Mouse (Mus musculus): ENCODE results near the gene Pou3f1. TPM values are rescaled to one million over a fixed set of nuclear protein-coding genes. Genes with fewer than 3 reads are reported as not detected.
A peak's percentile ranks its signal among the peaks of the same experiment; 100 is the strongest.

The Pou3f1 gene
- polyA plus RNA-seq, 1 experiment = 13.8 TPM

- Histone ChIP-seq H3K4me3 (ENCODE audit: insufficient read depth, low read length) (no peak overlapping the region), H3K27ac (ENCODE audit: insufficient read depth, low read length) (no peak overlapping the region), H3K4me1 (ENCODE audit: control insufficient read depth, insufficient read depth, low read length) (0 out of 2 replicates have a peak, but pooled peaks cover 2% of the 10 kb centered on the region)
- no peak for TF ChIP-seq POLR2A (IDR thresholded peaks at IDR 0.05; ENCODE audit: extremely low read depth, insufficient read depth, low read length)
- no peak for TF ChIP-seq CTCF (IDR thresholded peaks at IDR 0.05; ENCODE audit: extremely low read depth, insufficient read depth, low read length)
Measured at GRCm38 (mm10) chr4:124675958-124676357, 19.4 kb downstream of the Pou3f1 start.

DNA sequence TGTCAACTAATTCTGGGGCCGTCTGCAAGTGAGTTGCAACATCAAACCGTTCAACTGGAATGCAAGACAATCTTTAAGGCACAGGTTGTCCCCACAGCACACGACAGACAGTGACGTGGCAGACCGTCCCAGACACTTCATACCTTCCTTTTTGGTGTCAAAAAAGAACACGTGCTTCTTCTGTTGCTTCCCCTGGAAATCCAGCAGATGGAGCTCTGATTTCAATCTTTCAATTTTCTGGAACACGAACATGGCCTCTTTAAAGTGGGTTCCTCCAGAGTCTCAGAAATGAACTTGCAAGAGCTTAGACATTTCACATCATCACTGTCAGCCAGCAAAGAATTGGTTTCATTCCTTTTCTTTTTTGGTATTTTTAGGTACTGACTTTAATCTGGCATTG lies 25.7 kb downstream of the Pou3f1 start:
- TF ChIP-seq CTCF (IDR thresholded peaks at IDR 0.05; ENCODE audit: extremely low read depth, insufficient read depth, low read length) (peak; percentile 19; the same call in 1 of the 2 replicates), POLR2A (IDR thresholded peaks at IDR 0.05; ENCODE audit: extremely low read depth, insufficient read depth, low read length) (no peak)
- Histone ChIP-seq H3K4me1 (ENCODE audit: control insufficient read depth, insufficient read depth, low read length) (no peaks in the 10 kb centered on the region), H3K27ac (ENCODE audit: insufficient read depth, low read length) (no peak overlapping the region), H3K4me3 (ENCODE audit: insufficient read depth, low read length) (no peak overlapping the region)

DNA sequence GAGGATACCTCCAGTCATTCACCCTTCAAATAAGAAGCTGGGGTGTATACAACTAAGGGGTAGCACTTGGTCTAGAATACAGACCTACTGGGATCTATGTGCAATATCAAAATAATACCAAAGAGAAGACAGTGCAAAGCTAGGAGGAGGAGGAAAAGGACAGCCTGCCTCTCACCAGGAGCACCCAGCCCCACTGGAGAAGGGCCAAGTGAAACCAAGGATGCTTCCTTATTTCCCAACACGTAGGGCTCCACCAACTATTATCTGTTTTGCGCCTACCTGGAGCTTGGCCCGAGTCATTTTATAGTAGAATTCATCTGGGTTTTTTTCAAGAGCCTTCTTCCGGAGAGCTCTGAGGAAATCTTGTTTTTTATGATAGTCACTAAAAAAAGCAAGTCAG lies 26.9 kb downstream of the Pou3f1 start:
- Histone ChIP-seq H3K4me3 (ENCODE audit: insufficient read depth, low read length) (no peak overlapping the region), H3K4me1 (ENCODE audit: control insufficient read depth, insufficient read depth, low read length) (no peaks in the 10 kb centered on the region), H3K27ac (ENCODE audit: insufficient read depth, low read length) (no peak overlapping the region)
- no peak for TF ChIP-seq POLR2A (IDR thresholded peaks at IDR 0.05; ENCODE audit: extremely low read depth, insufficient read depth, low read length)

GRCm38 (mm10) chr4:124685004-124685403 lies 28.4 kb downstream of the Pou3f1 start:
- Histone ChIP-seq H3K4me3 (ENCODE audit: insufficient read depth, low read length) (no peak overlapping the region), H3K4me1 (ENCODE audit: control insufficient read depth, insufficient read depth, low read length) (no peaks in the 10 kb centered on the region), H3K27ac (ENCODE audit: insufficient read depth, low read length) (no peak overlapping the region)
- TF ChIP-seq POLR2A (IDR thresholded peaks at IDR 0.05; ENCODE audit: extremely low read depth, insufficient read depth, low read length) (no peak), CTCF (IDR thresholded peaks at IDR 0.05; ENCODE audit: extremely low read depth, insufficient read depth, low read length) (peak; percentile 32; the same call in 1 of the 2 replicates)

- Histone ChIP-seq H3K27ac (ENCODE audit: insufficient read depth, low read length) (no peak overlapping the region), H3K4me1 (ENCODE audit: control insufficient read depth, insufficient read depth, low read length) (no peaks in the 10 kb centered on the region), H3K4me3 (ENCODE audit: insufficient read depth, low read length) (no peak overlapping the region)
- no peak for TF ChIP-seq CTCF (IDR thresholded peaks at IDR 0.05; ENCODE audit: extremely low read depth, insufficient read depth, low read length)
- no peak for TF ChIP-seq POLR2A (IDR thresholded peaks at IDR 0.05; ENCODE audit: extremely low read depth, insufficient read depth, low read length)
Measured at GRCm38 (mm10) chr4:124685453-124685852, 28.8 kb downstream of the Pou3f1 start.

DNA sequence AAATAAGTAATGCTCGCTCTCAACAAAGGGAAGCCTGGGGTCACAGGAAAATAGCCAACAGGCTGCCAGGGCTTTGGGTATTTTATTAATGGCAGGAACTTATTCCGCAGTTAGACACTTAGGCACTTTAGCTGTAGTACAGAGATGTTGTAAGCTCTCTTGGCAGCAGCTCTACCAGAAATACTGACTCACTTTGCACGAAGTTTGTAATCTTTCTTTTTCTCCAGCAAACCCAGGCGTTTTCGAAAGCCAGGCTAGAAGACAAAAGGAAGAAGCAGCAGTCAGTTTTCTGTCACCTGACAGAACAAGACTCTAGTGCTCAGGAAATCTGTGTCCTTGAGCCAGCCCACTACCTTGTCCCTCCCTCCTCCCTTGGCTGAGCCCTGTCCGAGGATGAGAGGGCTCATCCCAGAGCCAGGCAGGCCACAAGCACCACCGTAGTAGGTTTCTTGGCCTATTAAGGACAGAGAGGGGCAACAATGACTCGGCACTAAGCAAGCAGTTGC lies 29.3 kb downstream of the Pou3f1 start:
- TF ChIP-seq CTCF (IDR thresholded peaks at IDR 0.05; ENCODE audit: extremely low read depth, insufficient read depth, low read length) = no peak
- TF ChIP-seq POLR2A (IDR thresholded peaks at IDR 0.05; ENCODE audit: extremely low read depth, insufficient read depth, low read length) = no peak

GRCm38 (mm10) chr4:124691455-124691854 lies 34.8 kb downstream of the Pou3f1 start:
- TF ChIP-seq POLR2A (IDR thresholded peaks at IDR 0.05; ENCODE audit: extremely low read depth, insufficient read depth, low read length) = no peak
- Histone ChIP-seq H3K4me1 (ENCODE audit: control insufficient read depth, insufficient read depth, low read length) (0 out of 2 replicates have a peak, but pooled peaks cover 2% of the 10 kb centered on the region), H3K4me3 (ENCODE audit: insufficient read depth, low read length) (no peak overlapping the region), H3K27ac (ENCODE audit: insufficient read depth, low read length) (no peak overlapping the region)

More for the DNA sequence above, 29.3 kb downstream of the Pou3f1 start:
- Histone ChIP-seq H3K4me1 (ENCODE audit: control insufficient read depth, insufficient read depth, low read length) (0 out of 2 replicates have a peak, but pooled peaks cover 2% of the 10 kb centered on the region), H3K4me3 (ENCODE audit: insufficient read depth, low read length) (no peak overlapping the region), H3K27ac (ENCODE audit: insufficient read depth, low read length) (no peak overlapping the region)

- H3K27ac ChIP-seq (ENCODE audit: insufficient read depth, low read length) = no peak overlapping the region
- H3K4me1 ChIP-seq (ENCODE audit: control insufficient read depth, insufficient read depth, low read length) = 0 out of 2 replicates have a peak, but pooled peaks cover 2% of the 10 kb centered on the region
- TF ChIP-seq CTCF (IDR thresholded peaks at IDR 0.05; ENCODE audit: extremely low read depth, insufficient read depth, low read length) (no peak), POLR2A (IDR thresholded peaks at IDR 0.05; ENCODE audit: extremely low read depth, insufficient read depth, low read length) (no peak)
- H3K4me3 ChIP-seq (ENCODE audit: insufficient read depth, low read length) = peak overlapping the region; percentile 81
Measured at GRCm38 (mm10) chr4:124692416-124692861, 35.8 kb downstream of the Pou3f1 start.

DNA sequence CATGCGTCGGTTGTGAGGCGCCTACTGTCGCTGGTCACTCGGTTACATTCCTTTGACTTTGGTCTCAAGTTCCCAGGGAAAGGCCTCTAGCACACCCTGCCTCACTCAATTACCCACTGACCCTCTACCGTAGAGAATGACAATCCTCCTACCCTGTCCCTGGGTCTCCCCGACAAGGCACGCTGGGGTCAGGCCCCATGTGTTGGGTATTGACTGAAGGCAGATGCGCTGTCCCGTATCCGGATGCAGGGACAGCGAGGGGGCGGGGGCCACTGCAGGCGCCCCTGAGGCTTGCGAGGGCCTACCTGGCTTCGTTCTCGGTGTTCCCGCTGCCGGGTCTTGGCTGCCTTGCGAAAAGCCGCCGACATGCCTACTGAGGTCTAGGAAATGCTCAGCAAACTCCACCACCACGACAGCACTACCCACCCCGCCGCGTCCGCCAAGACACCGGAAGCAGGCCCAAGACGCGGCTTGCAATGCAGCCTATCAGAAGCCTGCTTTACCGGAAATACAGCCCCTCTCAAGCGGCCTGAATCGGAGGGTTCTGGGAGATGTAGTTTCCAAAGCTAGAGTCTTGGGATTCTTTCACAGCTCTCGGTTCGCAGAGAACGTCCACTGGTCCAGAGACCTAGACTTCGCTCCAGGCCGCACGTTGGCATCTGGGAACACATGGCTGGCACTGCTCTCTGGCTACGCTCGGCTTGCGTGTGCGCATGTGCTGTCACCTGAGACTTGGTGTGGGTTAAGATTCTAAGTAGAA lies 36.7 kb downstream of the Pou3f1 start, which contains the start of gene Utp11:
Gene Utp11, minus strand, starts transcription at position 466 of the 760 bp plus-strand sequence.
- H3K4me3 ChIP-seq (ENCODE audit: insufficient read depth, low read length) = peak within 1 kb of the TSS; percentile 81
- 0 out of 2 replicates have a peak, but pooled peaks cover 2% of the 10 kb centered on the region for H3K4me1 ChIP-seq (ENCODE audit: control insufficient read depth, insufficient read depth, low read length)
- TF ChIP-seq CTCF (IDR thresholded peaks at IDR 0.05; ENCODE audit: extremely low read depth, insufficient read depth, low read length) (no peak), POLR2A (IDR thresholded peaks at IDR 0.05; ENCODE audit: extremely low read depth, insufficient read depth, low read length) (peak; percentile 64; the same call in 1 of the 2 replicates)
- no peak within 1 kb of the TSS for H3K27ac ChIP-seq (ENCODE audit: insufficient read depth, low read length)

GRCm38 (mm10) chr4:124694572-124694971 lies 38.0 kb downstream of the Pou3f1 start:
- H3K4me3 ChIP-seq (ENCODE audit: insufficient read depth, low read length) = no peak overlapping the region
- 0 out of 2 replicates have a peak, but pooled peaks cover 2% of the 10 kb centered on the region for H3K4me1 ChIP-seq (ENCODE audit: control insufficient read depth, insufficient read depth, low read length)
- no peak overlapping the region for H3K27ac ChIP-seq (ENCODE audit: insufficient read depth, low read length)
- TF ChIP-seq CTCF (IDR thresholded peaks at IDR 0.05; ENCODE audit: extremely low read depth, insufficient read depth, low read length) (no peak), POLR2A (IDR thresholded peaks at IDR 0.05; ENCODE audit: extremely low read depth, insufficient read depth, low read length) (no peak)
